Mouse (Mus musculus): Measurements from ENCODE around the gene Styxl1. TPM values are rescaled to one million over a fixed set of nuclear protein-coding genes. Genes with fewer than 3 reads are reported as not detected.

The Styxl1 gene
- total RNA-seq, 2 experiments from 2014 or later, result not detected

DNA sequence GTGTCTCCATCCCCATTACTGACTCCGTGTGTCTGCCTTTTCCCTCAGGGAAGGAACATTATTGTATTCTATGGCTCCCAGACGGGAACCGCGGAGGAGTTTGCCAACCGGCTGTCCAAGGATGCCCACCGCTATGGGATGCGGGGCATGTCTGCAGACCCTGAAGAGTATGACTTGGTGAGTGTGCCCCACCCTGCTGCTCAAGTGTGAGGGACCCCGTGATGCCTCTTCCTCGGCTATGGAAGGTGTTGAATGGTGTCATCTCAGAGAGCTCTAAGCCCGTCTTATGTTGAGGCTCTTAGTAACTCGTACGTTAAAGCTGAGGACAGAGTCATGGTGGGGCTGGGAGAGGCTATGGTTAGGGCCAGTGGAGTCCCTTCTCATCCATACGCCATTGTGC lies 48.8 kb downstream of the Styxl1 start:
- DNase-seq (ENCODE audit: low spot score), result no peak
- intact Hi-C loops (cut with DNase I), result no loop called here

DNA sequence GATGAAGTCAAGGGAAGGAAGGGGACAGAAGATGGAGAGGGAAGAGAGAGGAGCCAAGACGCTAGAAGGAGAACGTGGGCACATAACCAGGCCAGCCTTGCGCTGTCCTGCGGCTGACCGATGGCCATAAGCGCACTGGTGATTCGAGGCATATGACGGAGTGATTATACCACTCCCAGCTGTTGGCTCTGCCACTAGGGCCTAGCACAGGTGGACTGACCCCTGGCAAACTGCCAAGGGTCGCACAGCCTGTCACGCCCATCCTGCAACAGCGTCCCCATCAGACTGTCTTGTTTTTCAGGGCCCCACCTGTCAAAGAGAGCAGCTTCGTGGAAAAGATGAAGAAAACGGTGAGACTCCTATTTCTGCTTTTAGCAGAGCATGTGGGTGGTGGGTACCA lies 49.8 kb downstream of the Styxl1 start:
- intact Hi-C loops (cut with DNase I), result no loop called here
- no peak for DNase-seq (ENCODE audit: low spot score)

DNA sequence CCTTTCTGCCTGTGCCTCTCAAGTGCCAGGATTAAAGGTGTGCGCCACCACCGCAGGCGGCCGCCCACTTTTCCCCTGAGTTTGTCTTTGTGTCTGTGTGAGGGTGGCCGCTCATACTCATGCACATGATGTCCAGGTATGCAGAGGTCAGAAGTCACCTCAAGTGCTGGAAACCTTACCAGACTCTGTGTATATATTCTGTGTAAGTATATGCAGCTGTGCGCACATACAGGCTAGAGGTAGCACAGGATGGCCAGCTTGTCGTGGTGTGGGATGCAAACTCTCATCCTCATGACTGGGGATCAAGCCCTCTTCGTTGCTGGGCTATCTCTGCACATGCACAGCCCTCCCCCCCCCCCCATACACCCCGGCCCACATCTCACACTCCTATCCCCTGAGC lies 50.3 kb downstream of the Styxl1 start:
- DNase-seq (ENCODE audit: low spot score), result no peak
- intact Hi-C loops (cut with DNase I), result no loop called here

DNA sequence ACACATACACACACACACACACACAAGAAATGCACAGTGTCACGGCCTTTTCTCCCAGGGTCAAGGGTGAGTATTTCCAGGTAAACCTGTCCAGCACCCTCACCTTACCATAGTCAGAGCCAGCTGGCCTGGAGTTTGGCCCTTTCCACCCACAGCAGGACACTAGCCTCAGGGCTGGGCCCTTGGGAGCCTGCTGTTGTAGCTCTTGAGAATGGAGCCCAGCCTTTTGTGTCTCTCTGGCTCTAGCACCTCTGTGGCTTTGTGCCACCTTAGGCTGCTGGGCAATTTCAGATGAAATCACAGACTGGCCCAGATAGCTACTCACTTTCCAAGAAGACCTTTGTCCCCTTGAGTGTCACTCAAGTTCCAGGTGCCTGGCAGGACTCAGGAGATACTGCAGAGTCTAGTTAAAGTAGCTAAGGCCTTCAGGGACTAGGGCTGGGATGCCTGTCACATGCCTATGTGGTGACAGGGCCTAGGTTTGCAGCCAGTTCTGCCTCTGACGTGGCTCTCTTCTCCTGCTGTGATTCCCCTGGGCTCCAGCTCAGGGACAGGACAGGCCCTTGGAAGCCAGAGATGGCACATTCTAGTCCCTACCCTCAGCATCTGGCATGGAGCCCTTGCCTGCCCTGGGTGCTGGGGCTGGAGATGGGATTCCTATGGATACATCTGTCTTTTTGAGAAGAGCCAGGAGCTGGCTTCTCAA lies 51.4 kb downstream of the Styxl1 start:
- intact Hi-C loops (cut with DNase I), result no loop called here
- DNase-seq (ENCODE audit: low spot score), result peak; percentile 57

DNA sequence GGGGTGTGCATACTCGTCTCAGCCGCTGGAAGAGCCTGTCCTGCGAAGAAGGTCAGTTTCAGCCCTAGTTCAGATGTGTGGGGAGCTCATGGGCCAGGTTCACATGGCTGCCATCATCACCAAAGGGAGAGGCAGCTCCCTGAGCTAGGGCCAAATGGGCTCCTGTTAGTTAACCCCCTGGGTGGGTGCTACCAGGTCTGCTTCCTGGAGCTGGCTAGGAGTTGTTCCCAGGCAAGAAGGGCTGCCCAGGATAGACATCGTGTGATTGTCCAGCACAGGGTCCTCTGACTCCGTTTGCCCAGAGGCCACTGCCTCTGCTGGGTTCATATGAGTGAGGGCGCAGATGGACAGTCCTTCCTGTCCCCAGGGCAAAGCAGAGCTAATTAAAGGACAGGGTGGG lies 52.2 kb downstream of the Styxl1 start:
- intact Hi-C loops (cut with DNase I), result no loop called here

DNA sequence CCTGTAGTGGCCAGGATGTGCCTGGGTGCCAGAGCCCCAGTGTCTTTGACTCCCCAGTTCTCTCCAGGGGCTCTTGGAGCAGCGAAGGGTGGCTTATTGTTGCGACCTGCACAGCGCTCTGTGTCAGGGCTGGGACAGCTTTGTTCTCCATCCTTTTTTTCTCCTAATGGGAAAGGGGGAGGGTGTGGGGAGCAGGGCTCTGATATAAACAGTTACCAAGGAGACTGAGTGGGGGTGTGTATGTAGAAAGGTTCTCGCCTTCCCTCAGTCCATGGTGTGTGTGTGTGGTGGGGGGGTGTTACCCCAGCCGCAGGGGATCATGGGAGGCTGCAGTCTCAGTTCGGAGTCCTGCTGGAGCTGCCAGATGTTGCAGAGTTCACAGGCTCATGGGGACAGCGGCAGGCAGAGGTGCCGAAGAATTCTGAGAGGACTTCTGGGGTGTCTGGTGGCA lies 52.8 kb downstream of the Styxl1 start:
- intact Hi-C loops (cut with DNase I), result no loop called here

More for the DNA sequence above, 52.2 kb downstream of the Styxl1 start:
- no peak for DNase-seq (ENCODE audit: low spot score)

DNA sequence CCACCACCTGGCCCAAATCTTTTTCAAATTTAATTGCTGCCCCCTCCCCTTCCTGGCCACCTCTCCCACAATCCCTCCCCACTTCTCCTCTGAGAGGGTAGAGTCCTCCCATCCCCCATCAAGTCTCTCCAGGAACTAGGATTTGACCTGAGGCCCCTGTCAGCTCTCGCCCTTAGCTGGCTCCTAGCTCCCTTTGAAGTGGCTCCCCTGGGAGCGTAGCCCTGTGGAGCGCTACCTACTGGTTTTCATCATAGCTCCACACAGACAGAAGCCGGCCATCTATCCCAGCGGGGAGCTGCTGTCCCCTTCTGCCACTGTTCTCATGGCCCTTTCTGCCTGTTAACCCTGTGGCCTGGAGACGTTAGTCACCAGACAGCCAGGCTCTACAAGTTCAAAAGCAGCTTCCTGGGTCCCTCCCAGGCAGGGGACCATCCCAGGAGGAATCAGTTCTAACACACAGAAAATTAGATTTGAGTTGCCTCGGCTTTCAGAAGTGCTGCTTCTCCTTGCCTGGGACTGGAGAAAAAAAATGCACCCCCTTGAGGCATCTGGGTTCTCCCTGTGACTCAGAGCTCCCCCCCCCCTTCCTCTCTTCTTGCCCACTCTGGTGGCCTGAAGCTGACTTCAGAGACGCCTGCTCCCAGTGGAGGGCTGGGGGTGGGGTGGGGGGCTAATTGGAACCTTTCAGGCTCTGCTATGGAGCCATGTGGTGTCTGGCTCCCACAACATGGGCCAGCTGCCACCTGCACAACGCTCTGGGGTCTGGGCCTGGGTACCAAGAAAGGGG lies 53.5 kb downstream of the Styxl1 start:
- intact Hi-C loops (cut with DNase I), result no loop called here
- no peak for DNase-seq (ENCODE audit: low spot score)

More for the DNA sequence above, 52.8 kb downstream of the Styxl1 start:
- peak; percentile 53 for DNase-seq (ENCODE audit: low spot score)

DNA sequence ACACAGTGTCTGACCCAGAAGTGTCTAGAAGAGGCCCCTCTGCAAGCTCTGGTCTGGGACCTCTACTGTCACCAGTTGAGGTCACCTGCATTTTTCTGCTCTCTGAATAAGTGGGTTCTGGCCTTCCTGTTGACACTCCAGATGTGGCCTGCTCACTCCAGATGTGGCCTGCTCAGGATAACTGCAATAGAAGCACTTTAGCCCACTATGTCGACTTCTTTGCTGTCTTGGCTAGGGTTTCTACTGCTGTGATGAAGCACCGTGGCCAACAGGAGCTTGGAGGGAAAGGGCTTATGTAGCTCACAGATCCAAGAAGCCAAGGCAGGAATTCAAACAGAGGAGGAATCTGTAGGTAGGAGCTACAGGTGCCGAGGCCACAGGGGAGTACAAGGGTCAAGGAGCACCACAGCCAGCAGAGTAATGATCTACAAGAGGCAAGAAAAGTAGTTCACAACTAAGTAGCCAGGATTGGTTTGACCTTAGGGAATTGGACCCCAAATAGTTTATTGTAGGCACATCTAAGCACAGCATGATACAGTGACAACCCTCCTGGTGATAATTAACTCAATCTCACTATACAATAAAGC lies 54.9 kb downstream of the Styxl1 start:
- intact Hi-C loops (cut with DNase I), result no loop called here
- no peak for DNase-seq (ENCODE audit: low spot score)

DNA sequence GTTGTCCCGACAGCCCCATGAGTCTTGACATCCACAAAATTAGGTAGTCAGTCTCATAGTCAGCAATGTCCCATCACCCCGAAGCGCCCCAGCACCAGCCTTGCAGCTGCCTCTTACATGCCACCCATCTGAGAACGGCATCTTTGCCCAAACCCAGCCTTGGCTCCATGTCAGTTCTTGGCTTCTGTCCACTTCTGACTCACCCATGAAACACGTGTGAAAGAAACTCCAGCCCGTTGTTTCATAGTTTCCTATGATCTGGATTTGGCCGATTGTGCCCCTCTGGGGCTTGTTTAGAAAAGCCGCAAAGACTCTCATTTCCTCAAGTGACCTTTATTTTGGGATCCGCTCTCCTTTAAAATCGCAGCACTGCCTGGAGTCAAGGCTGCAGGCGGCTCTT lies 56.1 kb downstream of the Styxl1 start:
- DNase-seq (ENCODE audit: low spot score), result peak; percentile 58
- intact Hi-C loops (cut with DNase I), result no loop called here

DNA sequence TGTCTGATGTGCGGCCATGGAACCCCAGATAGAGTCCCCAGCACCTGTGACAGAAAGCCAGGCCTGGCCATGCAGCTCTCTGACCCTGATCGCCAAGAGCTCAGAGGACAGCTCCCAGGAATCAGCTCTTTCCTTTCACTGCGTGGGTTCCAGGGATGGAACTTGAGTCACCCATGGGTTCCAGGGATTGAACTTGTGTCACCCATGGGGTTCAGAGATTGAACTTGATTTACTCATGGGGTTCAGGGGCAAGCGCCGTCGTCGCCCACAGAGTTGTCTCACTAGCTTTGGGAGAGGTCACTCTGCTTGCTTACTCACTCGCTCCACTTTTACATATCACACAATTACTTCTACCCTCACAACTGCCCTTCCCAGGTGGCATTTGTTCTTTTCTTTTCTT lies 57.1 kb downstream of the Styxl1 start:
- intact Hi-C loops (cut with DNase I), result no loop called here
- no peak for DNase-seq (ENCODE audit: low spot score)

DNA sequence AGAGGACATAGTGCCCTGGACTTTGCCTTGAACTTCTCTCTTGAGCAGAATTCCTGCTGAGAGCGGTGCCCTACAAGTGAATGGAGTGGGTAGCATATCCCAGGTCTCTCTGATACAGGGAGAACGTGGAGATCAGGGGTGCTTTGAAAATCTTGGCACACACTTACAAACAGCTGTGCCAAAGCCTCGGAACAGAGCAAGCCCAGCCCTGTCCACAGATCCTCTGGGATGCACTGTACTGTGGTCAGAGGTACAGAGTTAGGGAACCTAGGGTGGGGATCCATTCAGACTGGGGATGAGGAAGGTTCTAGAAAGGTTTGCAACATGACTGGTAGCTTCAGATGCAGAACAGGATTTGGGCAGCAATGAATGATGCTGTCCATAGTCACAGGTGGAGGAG lies 58.1 kb downstream of the Styxl1 start:
- DNase-seq (ENCODE audit: low spot score), result no peak
- intact Hi-C loops (cut with DNase I), result no loop called here

DNA sequence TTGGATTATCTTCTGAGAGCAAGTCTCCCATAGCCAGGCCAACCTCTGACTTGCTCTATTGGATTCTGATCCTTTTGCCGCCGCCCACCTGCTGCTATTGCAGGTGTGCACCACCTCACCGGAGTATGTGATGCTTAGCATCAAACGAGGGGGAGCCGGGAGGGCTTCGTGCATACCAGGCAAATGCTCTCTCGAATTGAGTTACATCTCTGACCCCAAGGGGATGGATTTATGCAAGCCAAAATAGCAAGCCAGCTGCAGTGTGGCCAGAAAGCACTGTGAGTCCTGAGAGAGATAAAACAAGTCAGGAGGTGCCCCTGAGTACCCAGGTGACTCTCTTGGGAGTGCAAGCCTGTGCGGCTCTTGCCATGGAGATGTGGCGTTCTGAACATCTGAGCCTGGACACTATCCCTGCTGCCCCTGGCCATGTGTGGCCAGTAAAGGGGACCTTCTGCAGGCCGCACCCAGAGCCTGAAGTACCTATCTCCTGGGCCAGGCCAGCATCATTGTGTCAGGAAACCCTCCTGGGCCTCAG lies 58.5 kb downstream of the Styxl1 start:
- intact Hi-C loops (cut with DNase I), result no loop called here
- DNase-seq (ENCODE audit: low spot score), result no peak

DNA sequence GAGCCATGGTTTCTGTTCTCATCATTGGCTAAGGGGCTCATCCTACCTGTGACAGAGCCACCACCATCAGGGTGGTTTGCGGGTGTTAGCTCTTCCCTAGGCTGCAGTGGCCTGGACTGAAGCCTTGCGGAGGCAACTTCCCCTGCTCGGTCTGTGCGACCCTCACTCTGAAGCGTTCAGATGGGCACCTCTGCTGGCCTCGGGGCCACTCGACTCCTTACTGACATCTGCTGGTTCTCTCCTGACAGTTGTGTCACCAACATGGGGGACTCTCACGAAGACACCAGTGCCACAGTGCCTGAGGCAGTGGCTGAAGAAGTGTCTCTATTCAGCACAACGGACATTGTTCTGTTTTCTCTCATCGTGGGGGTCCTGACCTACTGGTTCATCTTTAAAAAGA lies 62.6 kb downstream of the Styxl1 start:
- intact Hi-C loops (cut with DNase I), result no loop called here

DNA sequence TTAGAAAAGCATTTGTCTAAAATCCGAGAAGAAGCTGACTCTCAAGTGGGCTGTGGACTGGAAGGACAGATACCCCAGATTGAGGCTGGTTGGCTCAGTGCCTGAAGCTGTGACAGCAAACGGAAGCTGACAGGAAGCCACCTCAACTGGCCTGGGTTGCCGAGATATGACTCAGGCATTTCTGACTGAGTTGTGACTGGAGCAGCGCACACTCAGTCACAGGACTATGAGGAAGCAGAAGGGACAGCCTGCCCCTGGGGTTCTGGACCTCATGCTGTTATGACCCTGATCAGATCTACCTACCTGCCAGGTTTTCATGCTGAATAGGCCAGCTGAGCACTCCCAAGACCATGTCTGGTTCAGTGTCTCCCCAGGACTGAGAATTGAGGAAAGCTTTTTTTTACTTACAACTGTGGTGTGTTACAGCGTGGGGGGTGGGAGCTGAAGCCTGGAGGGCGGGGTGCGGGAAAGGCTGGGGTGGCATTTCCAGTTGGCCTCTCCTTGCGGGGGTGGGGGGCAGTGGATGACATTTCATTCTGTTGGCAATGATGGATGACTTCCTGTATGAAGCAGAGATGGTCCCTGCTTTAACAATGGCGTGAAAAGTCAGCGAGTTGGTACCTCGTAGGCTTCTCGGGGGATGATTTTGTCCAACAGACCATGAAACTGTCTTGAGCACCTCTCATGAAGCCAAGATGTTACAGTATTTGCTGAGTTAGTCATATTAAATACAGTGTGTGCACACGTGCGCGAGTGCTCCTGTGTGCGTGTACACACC lies 64.6 kb downstream of the Styxl1 start:
- intact Hi-C loops (cut with DNase I), result no loop called here
- DNase-seq (ENCODE audit: low spot score), result peak; percentile 62

More for the DNA sequence above, 62.6 kb downstream of the Styxl1 start:
- no peak for DNase-seq (ENCODE audit: low spot score)

DNA sequence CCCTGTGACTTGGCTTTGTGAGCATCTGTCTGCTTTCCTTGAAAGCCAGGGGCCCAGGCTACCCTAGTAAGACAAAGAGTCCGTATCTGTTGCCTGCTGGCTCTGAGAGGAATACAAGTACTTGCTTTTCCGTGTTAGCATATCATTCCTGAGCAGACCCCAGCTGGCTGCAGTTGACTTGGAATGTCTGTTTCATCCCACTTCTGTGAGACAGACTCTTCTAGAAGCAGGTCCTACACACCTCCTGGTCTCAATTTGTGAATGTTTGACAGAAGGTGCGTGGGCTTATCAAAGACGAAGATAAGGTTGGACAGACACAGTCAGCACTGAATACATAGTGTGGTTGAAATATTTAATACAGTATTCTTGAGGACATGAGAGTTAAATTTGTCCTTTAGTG lies 65.4 kb downstream of the Styxl1 start:
- no peak for DNase-seq (ENCODE audit: low spot score)
- intact Hi-C loops (cut with DNase I), result no loop called here

DNA sequence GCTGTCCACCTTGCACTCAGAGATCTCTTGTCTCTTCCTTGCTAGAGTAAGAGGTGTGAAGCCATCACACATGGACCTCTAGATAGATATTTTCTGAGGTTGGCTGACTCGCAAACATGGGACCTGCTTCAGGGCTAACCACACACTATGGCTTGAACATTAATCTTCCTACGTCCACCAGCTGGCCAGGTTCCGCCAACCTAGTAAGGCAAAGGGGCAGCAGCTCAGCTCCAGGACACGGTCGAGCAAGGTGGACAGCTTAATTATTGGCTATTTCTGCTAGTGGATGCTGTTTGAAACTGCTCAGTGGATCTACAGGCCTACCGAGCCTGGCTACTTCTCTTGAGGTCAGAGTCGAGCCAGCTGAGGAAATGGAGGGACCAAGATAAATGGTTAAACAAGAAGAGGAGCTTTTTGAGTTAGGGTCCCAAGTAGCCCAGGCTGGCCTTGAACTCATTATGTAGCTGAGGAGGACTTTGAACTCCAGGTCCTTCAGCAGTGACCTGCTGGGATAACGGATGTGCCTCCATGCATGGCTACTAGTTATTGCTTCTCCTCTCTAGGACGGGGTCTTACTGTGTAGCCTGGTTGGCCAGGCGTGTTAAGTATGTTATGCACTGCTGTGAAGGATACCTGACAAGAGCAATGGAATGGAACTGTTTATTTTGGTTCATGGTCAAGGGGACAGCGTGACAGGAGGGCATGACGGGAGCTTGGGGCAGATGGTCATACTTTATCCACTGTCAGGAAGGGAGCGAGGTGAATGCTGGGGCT lies 66.4 kb downstream of the Styxl1 start:
- intact Hi-C loops (cut with DNase I), result no loop called here
- DNase-seq (ENCODE audit: low spot score), result no peak

DNA sequence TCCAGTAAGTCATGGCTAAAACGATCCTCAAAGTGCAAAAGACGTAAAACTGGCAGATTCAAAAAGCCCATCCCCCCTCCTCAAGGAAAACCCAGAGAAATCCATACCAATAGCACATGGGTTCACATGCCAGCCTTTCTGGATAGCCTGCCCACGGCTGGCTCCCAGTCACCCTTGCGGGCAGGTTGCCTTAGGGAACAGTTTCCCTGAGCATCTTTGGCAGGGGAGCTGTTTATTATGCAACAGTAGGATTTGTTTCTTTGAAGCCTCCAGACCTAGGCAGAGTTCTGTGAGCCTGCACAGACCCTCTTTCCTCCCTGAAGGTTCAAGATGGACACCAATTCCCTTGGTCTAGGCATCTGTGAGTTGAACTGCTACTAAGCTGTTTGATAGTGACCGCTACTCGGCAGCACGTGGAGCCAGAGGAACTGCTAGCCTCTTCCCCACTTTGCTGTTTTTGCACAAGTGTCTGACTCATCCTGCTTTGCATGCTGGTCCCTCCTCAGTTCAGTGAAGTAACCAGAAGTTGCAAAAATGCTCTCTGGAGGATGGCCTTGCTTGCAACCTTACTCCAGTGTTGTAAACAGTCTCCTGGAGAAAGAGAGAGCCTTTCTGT lies 67.5 kb downstream of the Styxl1 start:
- intact Hi-C loops (cut with DNase I), result no loop called here
- DNase-seq (ENCODE audit: low spot score), result no peak

DNA sequence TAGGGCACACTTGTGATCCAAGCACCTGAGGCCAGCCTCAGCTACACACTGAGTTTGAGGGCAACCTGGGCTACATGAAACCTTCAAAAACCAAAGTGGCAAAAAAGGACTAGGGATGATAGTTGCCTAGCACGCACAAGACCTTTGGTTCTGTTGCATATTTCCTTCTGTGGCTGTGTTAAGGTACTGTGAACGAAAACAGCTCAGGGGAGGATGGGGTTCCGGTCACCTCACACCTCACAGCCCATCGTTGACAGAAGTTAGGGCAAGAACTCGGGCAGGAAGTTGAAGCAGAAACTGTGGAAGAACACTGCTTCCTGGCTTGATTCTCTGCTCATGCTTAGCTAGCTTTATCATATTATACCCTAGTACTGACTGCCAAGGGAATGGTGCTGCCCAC lies 68.5 kb downstream of the Styxl1 start:
- intact Hi-C loops (cut with DNase I), result no loop called here
- DNase-seq (ENCODE audit: low spot score), result no peak

DNA sequence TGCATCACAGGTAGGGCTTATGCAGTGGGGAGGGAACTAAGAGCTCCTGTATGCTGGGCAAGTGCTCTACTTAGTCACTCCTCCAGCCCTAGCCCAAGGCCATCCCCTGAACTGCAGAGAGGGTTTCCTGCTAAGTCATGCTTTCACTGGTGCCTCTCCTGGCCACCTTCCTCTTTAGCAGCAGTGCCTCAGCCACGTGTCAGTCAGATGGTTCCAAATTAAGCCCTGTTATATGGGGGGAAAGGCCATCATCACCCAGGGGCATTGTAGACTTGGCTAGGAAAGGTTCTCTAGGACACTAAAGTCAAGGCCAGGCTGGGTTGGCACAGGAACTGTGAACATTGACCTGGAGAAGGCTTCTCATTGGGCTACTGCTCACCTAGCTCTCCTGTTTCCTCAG lies 70.3 kb downstream of the Styxl1 start:
- DNase-seq (ENCODE audit: low spot score), result peak; percentile 31
- intact Hi-C loops (cut with DNase I), result no loop called here

All from heart, postnatal 25 days (tissue).